Mouse (Mus musculus): Measurements from ENCODE around the gene Ap1s3.

DNA sequence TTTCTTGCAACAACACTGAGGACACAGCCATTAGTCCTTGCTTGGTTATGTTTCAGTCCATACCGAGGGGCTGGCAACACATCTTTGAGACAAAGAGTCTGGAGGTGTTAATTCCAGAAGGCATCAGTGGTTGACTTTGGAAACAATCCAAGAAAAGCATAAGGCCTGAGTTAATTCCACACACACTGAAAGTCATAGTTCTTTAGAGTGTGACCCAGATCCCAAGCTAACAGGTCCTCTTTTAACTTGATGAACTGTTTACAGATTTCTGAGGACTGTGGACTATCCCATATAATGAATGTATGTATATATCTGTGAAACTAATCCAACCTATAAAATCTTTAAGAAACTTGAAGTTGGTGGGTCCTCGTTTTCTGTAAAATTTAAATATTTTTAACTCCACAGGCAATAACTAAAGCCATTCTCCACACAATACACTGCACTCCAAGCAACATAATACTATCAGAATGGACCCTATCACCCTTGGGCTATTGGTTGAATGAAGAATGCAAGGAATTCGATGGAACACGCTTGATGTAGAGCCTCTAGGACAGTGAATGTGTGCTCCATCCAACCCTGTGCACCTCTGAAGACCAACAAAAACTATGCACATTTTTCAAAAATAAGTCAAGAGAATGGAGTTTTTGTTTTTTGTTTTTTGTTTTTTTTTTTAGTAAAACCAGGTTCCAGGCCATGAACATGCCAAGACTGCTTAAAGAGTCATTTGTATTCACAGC lies 15.8 kb downstream of the Ap1s3 start:
- TF ChIP-seq POLR2A (IDR thresholded peaks at IDR 0.05; ENCODE audit: insufficient read depth, low read depth, low read length) = no peak
- no peak for TF ChIP-seq CTCF (IDR thresholded peaks at IDR 0.05; ENCODE audit: insufficient read depth, low read depth, low read length)
